Comparison of ENCODE assay signal across 17 mouse cellular contexts in the genomic region with DNA sequence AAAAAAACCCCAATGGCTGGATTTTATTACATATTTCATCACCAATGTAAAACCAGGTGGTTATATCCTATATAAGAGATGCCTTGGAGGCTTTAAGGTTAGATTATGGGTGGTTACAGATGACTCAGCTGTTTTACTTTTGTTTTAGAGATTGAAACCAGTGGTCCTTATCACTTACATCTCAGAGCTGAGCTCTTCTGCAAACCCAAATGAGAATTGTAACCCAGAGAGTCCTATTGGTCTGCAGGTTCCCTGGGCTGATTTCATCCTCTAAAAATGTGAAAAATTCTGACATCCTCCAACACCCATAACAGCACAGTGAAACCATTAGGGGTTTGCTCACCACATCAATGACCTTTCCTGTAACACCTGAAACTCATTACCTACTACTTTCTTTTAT.
"Had no signal": no experiment of that assay in that cellular context is flagged by ENCODE, and none has a peak within 500 bp of the region (broad histone marks: within the 10 kb centered on the region; RNA-seq: fewer than 3 reads in every experiment).

No protein-coding gene starts in this region.

- H3K27me3 ChIP-seq: liver, embryonic 13.5 days; midbrain, embryonic 12.5 days; midbrain, embryonic 15.5 days; neural tube, embryonic 12.5 days; neural tube, embryonic 15.5 days had no signal

- H3K9me3 ChIP-seq: liver, embryonic 13.5 days; midbrain, embryonic 12.5 days; midbrain, embryonic 15.5 days; neural tube, embryonic 12.5 days; neural tube, embryonic 15.5 days had no signal

- H3K36me3 ChIP-seq: liver, embryonic 13.5 days; midbrain, embryonic 12.5 days; midbrain, embryonic 15.5 days; neural tube, embryonic 12.5 days; neural tube, embryonic 15.5 days had no signal

- H3K27ac ChIP-seq: left cerebral cortex, adult 2 months; liver, embryonic 13.5 days; macrophage; midbrain, embryonic 12.5 days; midbrain, embryonic 15.5 days; neural tube, embryonic 12.5 days; neural tube, embryonic 15.5 days had no signal

- DNase-seq: kidney, postnatal 14 days; kidney, postnatal 4 days; layer of hippocampus, postnatal 36 days; liver, embryonic 13.5 days; lung, embryonic 14.5 days; right cerebral cortex, adult 18-20 months; right cerebral cortex, postnatal 25 days; spleen, adult 18-20 months; thymus, adult 18-20 months; thymus, postnatal 36 days had no signal

- ATAC-seq: lung, postnatal 0 days; midbrain, embryonic 15.5 days had no signal

- H3K4me3 ChIP-seq: left cerebral cortex, adult 2 months; liver, embryonic 13.5 days; midbrain, embryonic 12.5 days; midbrain, embryonic 15.5 days; neural tube, embryonic 12.5 days; neural tube, embryonic 15.5 days had no signal

- H3K9ac ChIP-seq: liver, embryonic 13.5 days; lung, embryonic 14.5 days; midbrain, embryonic 12.5 days; midbrain, embryonic 15.5 days; neural tube, embryonic 12.5 days; neural tube, embryonic 15.5 days had no signal
